Mouse (Mus musculus) MEL (cell line): ENCODE measurements around the gene Kcns1. TPM values are rescaled to one million over a fixed set of nuclear protein-coding genes. Genes with fewer than 3 reads are reported as not detected.

Experiments
- DNase-seq: peaks from one replicate; pipeline ENCODE4 v3.0.0; 2011; ENCODE audit warnings: low read depth, low spot score
- H3K27ac ChIP-seq: 2 replicates; pipeline ENCODE4 v1.5.1; 2012; ENCODE audit warnings: low read depth, mild to moderate bottlenecking, control low read depth, low read length, moderate library complexity; ENCODE audit not compliant: control insufficient read depth
- H3K27me3 ChIP-seq, 2 experiments: fragments of 150-350 bp in 1 of 2; sonication (generic) in 1 of 2; 2 replicates each; pipeline ENCODE4 v1.6.1; 2012; ENCODE audit warnings: low read length in 2 of 2, mild to moderate bottlenecking in 2 of 2, improper control_type of control experiment in 1 of 2, moderate library complexity in 1 of 2; ENCODE audit not compliant: insufficient read depth in 2 of 2, control insufficient read depth in 1 of 2
- H3K36me3 ChIP-seq, 2 experiments: 2 replicates each; pipeline ENCODE4 v1.6.1; 2012 to 2014; ENCODE audit warnings: low read length in 2 of 2, improper control_type of control experiment in 1 of 2, inconsistent platforms in 1 of 2, mild to moderate bottlenecking in 1 of 2; ENCODE audit not compliant: insufficient read depth in 2 of 2, control insufficient read depth in 1 of 2
- H3K4me1 ChIP-seq, 2 experiments: fragments of 150-350 bp in 1 of 2; sonication (generic) in 1 of 2; 2 replicates each; pipeline ENCODE4 v1.6.1; 2012; ENCODE audit warnings: low read length in 2 of 2, improper control_type of control experiment in 1 of 2, mild to moderate bottlenecking in 1 of 2; ENCODE audit not compliant: insufficient read depth in 2 of 2, control insufficient read depth in 1 of 2
- H3K4me3 ChIP-seq, 2 experiments: fragments of 150-350 bp in 1 of 2; sonication (generic) in 1 of 2; 2 replicates each; pipeline ENCODE4 v1.5.1; 2012; ENCODE audit warnings: low read depth in 2 of 2, low read length in 2 of 2, mild to moderate bottlenecking in 2 of 2, moderate library complexity in 2 of 2, control low read depth in 1 of 2, improper control_type of control experiment in 1 of 2; ENCODE audit not compliant: control insufficient read depth in 1 of 2, insufficient read depth in 1 of 2
- H3K79me2 ChIP-seq: 2 replicates; pipeline ENCODE4 v1.6.1; 2012; ENCODE audit warnings: mild to moderate bottlenecking, low read length, moderate library complexity; ENCODE audit not compliant: control insufficient read depth, poor library complexity, insufficient read depth
- H3K9ac ChIP-seq: 2 replicates; pipeline ENCODE4 v1.6.1; 2012; ENCODE audit warnings: low read depth, mild to moderate bottlenecking, control low read depth, low read length, moderate library complexity; ENCODE audit not compliant: control insufficient read depth, poor library complexity, severe bottlenecking
- H3K9me3 ChIP-seq: fragments of 150-350 bp; sonication (generic); replicated peaks from 2 replicates; pipeline ENCODE4 v1.6.1; 2012; ENCODE audit warnings: mild to moderate bottlenecking, low read length, improper control_type of control experiment, moderate library complexity; ENCODE audit not compliant: insufficient read depth
- BHLHE40 ChIP-seq: IDR thresholded peaks from 2 replicates; pipeline ENCODE4 v1.6.1; 2012; ENCODE audit warnings: low read depth, mild to moderate bottlenecking, inconsistent platforms, low read length, improper control_type of control experiment, borderline replicate concordance
- E2F4 ChIP-seq: IDR thresholded peaks from 2 replicates; pipeline ENCODE4 v1.6.1; 2011; ENCODE audit warnings: low read depth, low read length, improper control_type of control experiment, borderline replicate concordance
- ELF1 ChIP-seq: IDR thresholded peaks from 2 replicates; pipeline ENCODE4 v1.6.1; 2014; ENCODE audit warnings: low read depth, mild to moderate bottlenecking, inconsistent platforms, low read length, improper control_type of control experiment, moderate library complexity
- EP300 ChIP-seq, 2 experiments: IDR thresholded peaks; 2 replicates each; pipeline ENCODE4 v1.6.1; 2011; ENCODE audit warnings: improper control_type of control experiment in 2 of 2, low read length in 2 of 2, low read depth in 1 of 2, mild to moderate bottlenecking in 1 of 2
- GABPA ChIP-seq: IDR thresholded peaks from 2 replicates; pipeline ENCODE4 v1.6.1; 2012; ENCODE audit warnings: low read depth, mild to moderate bottlenecking, inconsistent platforms, low read length, improper control_type of control experiment, moderate library complexity
- JUND ChIP-seq: IDR thresholded peaks from 2 replicates; pipeline ENCODE4 v1.6.1; 2011; ENCODE audit warnings: low read depth, mild to moderate bottlenecking, improper control_type of control experiment, low read length
- MAFK ChIP-seq: IDR thresholded peaks from 2 replicates; pipeline ENCODE4 v1.6.1; 2011; ENCODE audit warnings: low read depth, mild to moderate bottlenecking, low read length, improper control_type of control experiment, borderline replicate concordance
- MAZ ChIP-seq: IDR thresholded peaks from 2 replicates; pipeline ENCODE4 v1.6.1; 2012; ENCODE audit warnings: low read depth, mild to moderate bottlenecking, inconsistent platforms, low read length, improper control_type of control experiment
- MEF2A ChIP-seq: IDR thresholded peaks from 2 replicates; pipeline ENCODE4 v1.6.1; 2014; ENCODE audit warnings: low read depth, mild to moderate bottlenecking, inconsistent platforms, low read length, improper control_type of control experiment; ENCODE audit not compliant: poor library complexity, insufficient replicate concordance, severe bottlenecking; ENCODE audit errors: extremely low read depth
- POLR2AphosphoS2 ChIP-seq: IDR thresholded peaks from 2 replicates; pipeline ENCODE4 v1.6.1; 2011; ENCODE audit warnings: low read length, improper control_type of control experiment
- RAD21 ChIP-seq: IDR thresholded peaks from 2 replicates; pipeline ENCODE4 v1.6.1; 2011; ENCODE audit warnings: mild to moderate bottlenecking, low read depth, low read length, improper control_type of control experiment
- RCOR1 ChIP-seq: IDR thresholded peaks from 2 replicates; pipeline ENCODE4 v1.6.1; 2012; ENCODE audit warnings: low read depth, mild to moderate bottlenecking, inconsistent platforms, low read length, improper control_type of control experiment
- SIN3A ChIP-seq: IDR thresholded peaks from 2 replicates; pipeline ENCODE4 v1.6.1; 2012; ENCODE audit warnings: low read length, improper control_type of control experiment, inconsistent platforms
- UBTF ChIP-seq: IDR thresholded peaks from 2 replicates; pipeline ENCODE4 v1.6.1; 2012; ENCODE audit warnings: low read depth, mild to moderate bottlenecking, inconsistent platforms, low read length, improper control_type of control experiment, moderate library complexity, borderline replicate concordance; ENCODE audit not compliant: insufficient read depth
- USF1 ChIP-seq: IDR thresholded peaks from 2 replicates; pipeline ENCODE4 v1.6.1; 2014; ENCODE audit warnings: low read depth, mild to moderate bottlenecking, inconsistent platforms, low read length, improper control_type of control experiment, moderate library complexity
- USF2 ChIP-seq, 2 experiments: IDR thresholded peaks; 2 replicates each; pipeline ENCODE4 v1.6.1; 2011 to 2012; ENCODE audit warnings: improper control_type of control experiment in 2 of 2, low read length in 2 of 2, borderline replicate concordance in 1 of 2, inconsistent platforms in 1 of 2, low read depth in 1 of 2, mild to moderate bottlenecking in 1 of 2; ENCODE audit not compliant: insufficient read depth in 1 of 2
- ZC3H11A ChIP-seq: IDR thresholded peaks from 2 replicates; pipeline ENCODE4 v1.6.1; 2012; ENCODE audit warnings: low read depth, mild to moderate bottlenecking, inconsistent platforms, low read length, improper control_type of control experiment
- polyA plus RNA-seq, 2 experiments: library from polyadenylated mRNA; stranded (reverse) in 1 of 2; unstranded in 1 of 2; fragments of >175 nt in 1 of 2; fragments of >200 nt in 1 of 2; gene quantifications; 2 replicates each; pipeline versions ENCODE4 v1.2.1 to v1.2.4; 2012; ENCODE audit warnings: low replicate concordance in 2 of 2, low read depth in 1 of 2; ENCODE audit not compliant: insufficient read length in 2 of 2, insufficient read depth in 1 of 2, missing spikeins in 1 of 2
- total RNA-seq: library from RNA; depleted of rRNA; stranded (reverse); fragments of 300-350 nt; gene quantifications from 2 replicates; pipeline ENCODE4 v1.2.3, GENCODE M21; 2012

Gene Kcns1
- total and polyA plus RNA-seq, 3 experiments, result not detected

GRCm38 (mm10) chr2:164119503-164119902 is 51.4 kb downstream of the Kcns1 start:
- H3K79me2 ChIP-seq, result no peaks in the 10 kb centered on the region
- no peak overlapping the region for H3K27ac ChIP-seq
- H3K9ac ChIP-seq, result no peak overlapping the region
- no peaks in the 10 kb centered on the region for H3K27me3 ChIP-seq
- no peaks in the 10 kb centered on the region for H3K9me3 ChIP-seq
- H3K4me1 ChIP-seq, result no peaks in the 10 kb centered on the region
- peaks cover 0 to 12% of the 10 kb centered on the region in 2 experiments; a peak in 2 of 4 replicates for H3K36me3 ChIP-seq
- H3K4me3 ChIP-seq, result no peak overlapping the region
- DNase-seq, result no peak
- TF ChIP-seq USF2 (IDR thresholded peaks at IDR 0.05; ENCODE audit: borderline replicate concordance in 1 of 2, insufficient read depth in 1 of 2, low read depth in 1 of 2, low read length in 2 of 2) (no peak), RAD21 (no peak), ELF1 (no peak), E2F4 (no peak), EP300 (IDR thresholded peaks at IDR 0.05; ENCODE audit: low read depth in 1 of 2, low read length in 2 of 2) (no peak), ZC3H11A (no peak), BHLHE40 (no peak), RCOR1 (no peak), UBTF (no peak), USF1 (no peak), GABPA (no peak), POLR2AphosphoS2 (no peak), MAZ (no peak), MAFK (no peak), MEF2A (no peak), JUND (no peak)

- DNase-seq, result no peak
- H3K9me3 ChIP-seq, result no peaks in the 10 kb centered on the region
- TF ChIP-seq EP300 (IDR thresholded peaks at IDR 0.05; ENCODE audit: low read depth in 1 of 2, low read length in 2 of 2) (no peak), GABPA (no peak), SIN3A (no peak), UBTF (no peak)
- TF ChIP-seq, all 39 proteins: peak for 0
- H3K4me1 ChIP-seq, result no peaks in the 10 kb centered on the region
- H3K36me3 ChIP-seq, result peaks cover 0 to 10% of the 10 kb centered on the region in 2 experiments; a peak in 2 of 4 replicates
- no peak overlapping the region for H3K9ac ChIP-seq
- H3K27ac ChIP-seq, result no peak overlapping the region
- no peak overlapping the region for H3K4me3 ChIP-seq
- no peaks in the 10 kb centered on the region for H3K79me2 ChIP-seq
- no peaks in the 10 kb centered on the region for H3K27me3 ChIP-seq
Observed at GRCm38 (mm10) chr2:164115531-164115930, 55.4 kb downstream of the Kcns1 start.
